Mouse (Mus musculus) urinary bladder, postnatal 25 days (tissue): Measurements from ENCODE around the gene Maco1.

Experiments
- DNase-seq: peaks from one replicate; pipeline ENCODE4 v3.0.0; 2022; ENCODE audit warnings: low spot score

The Maco1 gene

GRCm38 (mm10) chr4:134772805-134773674 lies 80.1 kb downstream of the Maco1 start:
- DNase-seq: no peak

- no peak for DNase-seq
Observed at GRCm38 (mm10) chr4:134769891-134770290, 83.3 kb downstream of the Maco1 start.

GRCm38 (mm10) chr4:134769081-134769811 lies 83.9 kb downstream of the Maco1 start:
- DNase-seq: no peak

- DNase-seq: no peak
Observed at GRCm38 (mm10) chr4:134768226-134768888, 84.8 kb downstream of the Maco1 start.

GRCm38 (mm10) chr4:134767426-134768225 lies 85.5 kb downstream of the Maco1 start, which contains the start of gene Ldlrap1:
TSS of gene Ldlrap1 (minus strand) at chr4:134768024.
- peak; percentile 83 for DNase-seq

GRCm38 (mm10) chr4:134766904-134767425 lies 86.2 kb downstream of the Maco1 start:
- DNase-seq: peak; percentile 39

GRCm38 (mm10) chr4:134766277-134766676 lies 86.9 kb downstream of the Maco1 start:
- DNase-seq: no peak

GRCm38 (mm10) chr4:134764333-134764732 lies 88.8 kb downstream of the Maco1 start:
- DNase-seq: no peak

- DNase-seq: no peak
Observed at GRCm38 (mm10) chr4:134762360-134762759, 90.8 kb downstream of the Maco1 start.

GRCm38 (mm10) chr4:134760793-134761201 lies 92.3 kb downstream of the Maco1 start:
- DNase-seq: peak; percentile 68

GRCm38 (mm10) chr4:134760281-134760680 lies 92.9 kb downstream of the Maco1 start:
- no peak for DNase-seq

- DNase-seq: no peak
Observed at GRCm38 (mm10) chr4:134759564-134759963, 93.6 kb downstream of the Maco1 start.

GRCm38 (mm10) chr4:134758922-134759321 lies 94.2 kb downstream of the Maco1 start:
- no peak for DNase-seq

GRCm38 (mm10) chr4:134758367-134758766 lies 94.8 kb downstream of the Maco1 start:
- DNase-seq: no peak

GRCm38 (mm10) chr4:134756953-134757352 lies 96.2 kb downstream of the Maco1 start:
- no peak for DNase-seq

- DNase-seq: no peak
Observed at GRCm38 (mm10) chr4:134754941-134755340, 98.2 kb downstream of the Maco1 start.

- no peak for DNase-seq
Observed at GRCm38 (mm10) chr4:134754371-134754770, 98.8 kb downstream of the Maco1 start.

GRCm38 (mm10) chr4:134753516-134754261 lies 99.5 kb downstream of the Maco1 start:
- no peak for DNase-seq

GRCm38 (mm10) chr4:134752911-134753426 lies 100.2 kb downstream of the Maco1 start:
- no peak for DNase-seq
